Mouse (Mus musculus) lung, postnatal 36 days (tissue): ENCODE measurements at regions not wholly inside any gene's neighbourhood (a gene's known extent, or its start where the extent isn't known, plus 50 kb on each side); places are given as distances from the start of the nearest gene placed in this dataset.
A peak's percentile ranks its signal among the peaks of the same experiment; 100 is the strongest.

Experiments
- DNase-seq: peaks from one replicate; pipeline ENCODE4 v3.0.0; 2022; ENCODE audit warnings: mixed read lengths

- no peak for DNase-seq
Observed at GRCm38 (mm10) chr5:54543556-54544061, 545.3 kb downstream of the Stim2 start.

- no peak for DNase-seq
Observed at GRCm38 (mm10) chr5:54578519-54578918, 580.2 kb downstream of the Stim2 start.

GRCm38 (mm10) chr5:54579458-54579857 lies 581.2 kb downstream of the Stim2 start:
- no peak for DNase-seq

- DNase-seq, result no peak
Observed at GRCm38 (mm10) chr5:54582175-54582574, 583.9 kb downstream of the Stim2 start.

- no peak for DNase-seq
Observed at GRCm38 (mm10) chr5:54588332-54589020, 590.2 kb downstream of the Stim2 start.

- no peak for DNase-seq
Observed at GRCm38 (mm10) chr5:54610957-54611356, 612.7 kb downstream of the Stim2 start.

- DNase-seq, result peak; percentile 4
Observed at GRCm38 (mm10) chr5:54622733-54623132, 624.4 kb downstream of the Stim2 start.

- DNase-seq, result no peak
Observed at GRCm38 (mm10) chr5:54632281-54632680, 634.0 kb downstream of the Stim2 start.
